Mouse (Mus musculus) hindbrain, embryonic 11.5 days (tissue): Measurements from ENCODE around the gene Olfr986. TPM values are rescaled to one million over a fixed set of nuclear protein-coding genes. Genes with fewer than 3 reads are reported as not detected.

Source experiments
- ATAC-seq: fragments of 200-750 bp; cut with Nextera tagmentation; 2 replicates; pipeline ENCODE4 v1.8.0; 2017; ENCODE audit warnings: mild to moderate bottlenecking, moderate TSS enrichment, moderate library complexity; ENCODE audit not compliant: low FRiP score
- DNase-seq: peaks from one replicate; pipeline ENCODE4 v3.0.0-alpha.2; 2015; ENCODE audit warnings: low spot score
- H3K27ac ChIP-seq: fragments of 300-500 bp; sonication (generic); 2 replicates; pipeline ENCODE4 v1.5.1; 2014; ENCODE audit warnings: mild to moderate bottlenecking, low read depth, low read length
- H3K27me3 ChIP-seq: fragments of 300-500 bp; sonication (generic); 2 replicates; pipeline ENCODE4 v1.6.1; 2014; ENCODE audit warnings: mild to moderate bottlenecking, low read length, moderate library complexity, mixed read lengths; ENCODE audit not compliant: control insufficient read depth, insufficient read depth
- H3K36me3 ChIP-seq: fragments of 300-500 bp; sonication (generic); 2 replicates; pipeline ENCODE4 v1.6.1; 2014; ENCODE audit warnings: mild to moderate bottlenecking, low read length, moderate library complexity, mixed read lengths; ENCODE audit not compliant: control insufficient read depth, insufficient read depth
- H3K4me1 ChIP-seq: fragments of 300-500 bp; sonication (generic); replicated peaks from 2 replicates; pipeline ENCODE4 v1.6.1; 2014; ENCODE audit warnings: low read length, mixed read lengths; ENCODE audit not compliant: control insufficient read depth, insufficient read depth
- H3K4me2 ChIP-seq: fragments of 300-500 bp; sonication (generic); replicated peaks from 2 replicates; pipeline ENCODE4 v1.6.1; 2014; ENCODE audit warnings: mild to moderate bottlenecking, low read depth, low read length
- H3K4me3 ChIP-seq: fragments of 300-500 bp; sonication (generic); 2 replicates; pipeline ENCODE4 v1.5.1; 2014; ENCODE audit warnings: low read depth, low read length
- H3K9ac ChIP-seq: fragments of 300-500 bp; sonication (generic); 2 replicates; pipeline ENCODE4 v1.6.1; 2014; ENCODE audit warnings: low read depth, low read length
- H3K9me3 ChIP-seq: fragments of 300-500 bp; sonication (generic); 2 replicates; pipeline ENCODE4 v1.6.1; 2016; ENCODE audit warnings: low read length; ENCODE audit not compliant: control insufficient read depth
- WGBS: fragments of 180-500 bp; shearing (Covaris S2); extraction: QIAGEN DNeasy Blood & Tissue Kit; methylation state at CpG from one replicate; pipeline ENCODE4 v1.1.7; 2014; 5-methylcytosine and 5-hydroxymethylcytosine counted together
- polyA plus RNA-seq: library from polyadenylated mRNA; unstranded; fragments of >200 nt; fragmentation: Nextera tagmentation; extraction: Ambion mirVana; gene quantifications from 2 replicates; pipeline ENCODE4 v1.2.1, GENCODE M21; 2014

The Olfr986 gene
- polyA plus RNA-seq, 1 experiment from 2014 or later, result not detected

GRCm38 (mm10) chr9:40227874-40228789, 47.4 kb downstream of the Olfr986 start:
- DNase-seq (peak; percentile 79), ATAC-seq (peak; percentile 79)
- no peaks in the 10 kb centered on the region for H3K27me3 ChIP-seq
- no peaks in the 10 kb centered on the region for H3K9me3 ChIP-seq
- no peak overlapping the region for H3K9ac ChIP-seq
- 75% methylated on average over 10 of the region's 10 CpGs for WGBS
- H3K27ac ChIP-seq, result no peak overlapping the region
- H3K4me1 ChIP-seq, result no peaks in the 10 kb centered on the region
- H3K36me3 ChIP-seq, result no peaks in the 10 kb centered on the region
- no peak overlapping the region for H3K4me2 ChIP-seq
- no peak overlapping the region for H3K4me3 ChIP-seq

- Histone ChIP-seq H3K36me3 (no peaks in the 10 kb centered on the region), H3K4me3 (no peak overlapping the region), H3K27me3 (no peaks in the 10 kb centered on the region), H3K9me3 (no peaks in the 10 kb centered on the region), H3K27ac (no peak overlapping the region), H3K4me2 (no peak overlapping the region), H3K9ac (no peak overlapping the region), H3K4me1 (no peaks in the 10 kb centered on the region)
- no peak for ATAC-seq
- DNase-seq, result no peak
- WGBS, result 58% methylated on average over 6 of the region's 6 CpGs
Measured at GRCm38 (mm10) chr9:40228804-40229331, 48.1 kb downstream of the Olfr986 start.

- Histone ChIP-seq H3K36me3 (no peaks in the 10 kb centered on the region), H3K4me2 (no peak overlapping the region), H3K4me3 (no peak overlapping the region), H3K27ac (no peak overlapping the region), H3K27me3 (no peaks in the 10 kb centered on the region), H3K4me1 (no peaks in the 10 kb centered on the region), H3K9me3 (no peaks in the 10 kb centered on the region), H3K9ac (no peak overlapping the region)
- 68% methylated on average over 5 of the region's 5 CpGs for WGBS
- ATAC-seq, result no peak
- DNase-seq, result no peak
Measured at GRCm38 (mm10) chr9:40229479-40229878, 48.8 kb downstream of the Olfr986 start.

DNA sequence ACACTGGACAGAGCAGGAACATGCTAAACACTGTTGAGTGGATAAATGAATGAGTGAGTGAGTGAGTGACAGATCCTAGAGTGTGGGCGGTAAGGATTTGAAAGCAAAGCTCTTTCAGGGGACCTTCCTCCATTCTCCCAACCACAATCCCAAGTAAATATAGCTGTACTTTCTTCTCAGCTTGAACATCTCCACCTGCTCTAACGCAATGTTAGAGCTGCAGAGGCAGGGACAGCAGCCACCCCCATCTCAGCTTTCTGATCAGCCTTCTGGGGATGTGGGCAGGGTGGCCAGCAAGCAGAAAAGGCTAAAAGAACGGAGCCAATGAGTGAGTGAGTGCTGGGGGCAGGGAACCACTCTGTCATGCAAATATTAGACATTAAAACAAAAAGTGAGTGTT, 50.3 kb downstream of the Olfr986 start:
- Histone ChIP-seq H3K36me3 (no peaks in the 10 kb centered on the region), H3K4me3 (no peak overlapping the region), H3K4me1 (no peaks in the 10 kb centered on the region), H3K27ac (no peak overlapping the region), H3K9me3 (no peaks in the 10 kb centered on the region), H3K27me3 (no peaks in the 10 kb centered on the region), H3K4me2 (no peak overlapping the region), H3K9ac (no peak overlapping the region)
- DNase-seq (no peak), ATAC-seq (no peak)
- 77% methylated on average over 3 of the region's 3 CpGs for WGBS

- no peaks in the 10 kb centered on the region for H3K4me1 ChIP-seq
- DNase-seq, result no peak
- H3K9ac ChIP-seq, result no peak overlapping the region
- H3K36me3 ChIP-seq, result no peaks in the 10 kb centered on the region
- no peak overlapping the region for H3K4me2 ChIP-seq
- no peaks in the 10 kb centered on the region for H3K9me3 ChIP-seq
- no peaks in the 10 kb centered on the region for H3K27me3 ChIP-seq
- 62% methylated on average over 10 of the region's 10 CpGs for WGBS
- ATAC-seq, result peak; percentile 47; the same call in 1 of the 2 replicates
- no peak overlapping the region for H3K4me3 ChIP-seq
- H3K27ac ChIP-seq, result no peak overlapping the region
Measured at GRCm38 (mm10) chr9:40234233-40235072, 53.7 kb downstream of the Olfr986 start.

DNA sequence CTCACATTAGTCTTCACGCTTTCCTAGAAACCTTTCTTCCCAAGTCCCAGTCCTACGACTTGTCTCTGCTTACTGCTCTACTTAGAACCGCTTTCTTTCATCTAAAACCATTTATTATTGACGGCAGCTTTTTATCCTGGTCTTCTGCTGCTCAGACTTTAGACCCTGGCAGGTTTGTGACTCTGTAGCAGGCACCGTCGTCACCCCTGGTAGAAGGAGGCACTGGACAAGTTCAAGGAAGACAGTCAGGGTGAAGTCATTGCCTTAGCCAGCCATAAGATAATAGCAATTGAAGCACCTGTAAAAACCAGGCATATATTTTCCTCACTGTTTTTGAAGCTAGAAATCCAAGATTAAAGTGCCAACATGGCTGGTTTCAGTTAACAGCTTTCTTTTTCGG, 54.5 kb downstream of the Olfr986 start:
- DNase-seq (no peak), ATAC-seq (no peak)
- Histone ChIP-seq H3K4me3 (no peak overlapping the region), H3K9ac (no peak overlapping the region), H3K27me3 (no peaks in the 10 kb centered on the region), H3K9me3 (no peaks in the 10 kb centered on the region), H3K27ac (no peak overlapping the region), H3K36me3 (no peaks in the 10 kb centered on the region), H3K4me2 (no peak overlapping the region), H3K4me1 (no peaks in the 10 kb centered on the region)
- WGBS, result 85% methylated on average over 7 of the region's 7 CpGs

Other genes starting within 250 kb of the Olfr986 start
- not detected in 2 replicates for gene Olfr974, start 243.4 kb upstream of the Olfr986 start, polyA plus RNA-seq
- not detected in 2 replicates for gene Olfr975, start 228.9 kb upstream of the Olfr986 start, polyA plus RNA-seq
- gene Olfr976, start 219.8 kb upstream of the Olfr986 start, polyA plus RNA-seq, result not detected in 2 replicates
- gene Olfr978, start 188.8 kb upstream of the Olfr986 start, polyA plus RNA-seq, result not detected in 2 replicates
- gene Olfr979, start 177.5 kb upstream of the Olfr986 start, polyA plus RNA-seq, result not detected in 2 replicates
- gene Olfr980, start 171.3 kb upstream of the Olfr986 start, polyA plus RNA-seq, result not detected in 2 replicates
- not detected in 2 replicates for gene Olfr981, start 159.5 kb upstream of the Olfr986 start, polyA plus RNA-seq
- not detected in 2 replicates for gene Olfr982, start 107.1 kb upstream of the Olfr986 start, polyA plus RNA-seq
- not detected in 2 replicates for gene Olfr983, start 87.3 kb upstream of the Olfr986 start, polyA plus RNA-seq
- not detected in 2 replicates for gene Olfr984, start 66.7 kb upstream of the Olfr986 start, polyA plus RNA-seq
- gene Olfr985, start 50.7 kb upstream of the Olfr986 start, polyA plus RNA-seq, result not detected in 2 replicates
- not detected in 2 replicates for gene Tmem225, start 32.8 kb upstream of the Olfr986 start, polyA plus RNA-seq
- gene Zfp202, start 11.4 kb downstream of the Olfr986 start, polyA plus RNA-seq, result 5.6 and 8.6 TPM in 2 replicates
- 22.5 and 23.5 TPM in 2 replicates for gene Scn3b, start 88.3 kb downstream of the Olfr986 start, polyA plus RNA-seq